Mouse (Mus musculus) liver, postnatal 0 days (tissue): Measurements from ENCODE around the gene Fcer1g. TPM values are rescaled to one million over a fixed set of nuclear protein-coding genes. Genes with fewer than 3 reads are reported as not detected.

Experiments used
- ATAC-seq: fragments of 200-750 bp; cut with Nextera tagmentation; 2 replicates; pipeline ENCODE4 v1.8.0; 2017; ENCODE audit warnings: mild to moderate bottlenecking, moderate library complexity
- DNase-seq: peaks from one replicate; pipeline ENCODE4 v3.0.0-alpha.2; 2016
- H3K27ac ChIP-seq: fragments of 300-500 bp; sonication (generic); 2 replicates; pipeline ENCODE4 v1.5.1; 2014; ENCODE audit warnings: antibody characterized with exemption, moderate library complexity, mild to moderate bottlenecking, low read depth
- H3K27me3 ChIP-seq: fragments of 300-500 bp; sonication (generic); 2 replicates; pipeline ENCODE4 v1.6.1; 2014; ENCODE audit warnings: low read length, control low read depth, mixed read lengths; ENCODE audit not compliant: insufficient read depth
- H3K36me3 ChIP-seq: fragments of 300-500 bp; sonication (generic); replicated peaks from 2 replicates; pipeline ENCODE4 v1.6.1; 2014; ENCODE audit warnings: mild to moderate bottlenecking, control low read depth, low read length, moderate library complexity, mixed read lengths; ENCODE audit not compliant: insufficient read depth
- H3K4me1 ChIP-seq: fragments of 300-500 bp; sonication (generic); 2 replicates; pipeline ENCODE4 v1.6.1; 2014; ENCODE audit warnings: antibody characterized with exemption, mild to moderate bottlenecking, control low read depth; ENCODE audit not compliant: insufficient read depth
- H3K4me2 ChIP-seq: fragments of 300-500 bp; sonication (generic); 2 replicates; pipeline ENCODE4 v1.6.1; 2014; ENCODE audit warnings: low read depth, mild to moderate bottlenecking, low read length, moderate library complexity, mixed read lengths
- H3K4me3 ChIP-seq: fragments of 300-500 bp; sonication (generic); 2 replicates; pipeline ENCODE4 v1.5.1; 2014; ENCODE audit warnings: low read depth, low read length
- H3K9ac ChIP-seq: fragments of 300-500 bp; sonication (generic); replicated peaks from 2 replicates; pipeline ENCODE4 v1.6.1; 2014; ENCODE audit warnings: mild to moderate bottlenecking, moderate library complexity
- H3K9me3 ChIP-seq: fragments of 300-500 bp; sonication (generic); 2 replicates; pipeline ENCODE4 v1.6.1; 2016; ENCODE audit warnings: mild to moderate bottlenecking, control low read depth, low read length, mixed read lengths
- CTCF ChIP-seq: sonication (generic); IDR thresholded peaks from 2 replicates; pipeline ENCODE4 v1.5.1; 2016; ENCODE audit warnings: antibody characterized with exemption, low read depth
- EP300 ChIP-seq: IDR thresholded peaks from 2 replicates; pipeline ENCODE4 v1.6.1; 2016; ENCODE audit warnings: antibody characterized with exemption, low read depth, mild to moderate bottlenecking
- WGBS: fragments of 180-500 bp; shearing (Covaris S2); extraction: QIAGEN DNeasy Blood & Tissue Kit; methylation state at CpG from one replicate; pipeline ENCODE4 v1.1.7; 2014; ENCODE audit not compliant: insufficient replicate concordance; 5-methylcytosine and 5-hydroxymethylcytosine counted together
- polyA plus RNA-seq: library from polyadenylated mRNA; unstranded; fragments of >200 nt; fragmentation: Nextera tagmentation; extraction: Ambion mirVana; gene quantifications from 2 replicates; pipeline ENCODE4 v1.2.1, GENCODE M21; 2015

Gene Fcer1g
- polyA plus RNA-seq, 1 experiment from 2014 or later: 171 TPM

- Histone ChIP-seq H3K27me3 (no peaks in the 10 kb centered on the region), H3K4me1 (peaks cover 12% of the 10 kb centered on the region), H3K27ac (no peak overlapping the region), H3K9me3 (no peaks in the 10 kb centered on the region), H3K4me2 (no peak overlapping the region), H3K36me3 (peaks cover 18% of the 10 kb centered on the region), H3K4me3 (no peak overlapping the region), H3K9ac (no peak overlapping the region)
- no peak for DNase-seq
- no peak for ATAC-seq
- TF ChIP-seq EP300 (no peak), CTCF (no peak)
- WGBS: 69% methylated on average over 18 of the region's 18 CpGs
Observed at GRCm38 (mm10) chr1:171216241-171216955, 17.8 kb downstream of the Fcer1g start.

- peak; percentile 92 for ATAC-seq
- peak within 1 kb of the TSS; percentile 34 for H3K4me3 ChIP-seq
- peak within 1 kb of the TSS; percentile 93 for H3K27ac ChIP-seq
Observed at GRCm38 (mm10) chr1:171213801-171214496, 20.2 kb downstream of the Fcer1g start, which contains the start of gene Nr1i3. TSS of gene Nr1i3 (plus strand) at chr1:171213970.

GRCm38 (mm10) chr1:171212854-171213253, 21.3 kb downstream of the Fcer1g start:
- TF ChIP-seq CTCF (no peak), EP300 (no peak)
- no peaks in the 10 kb centered on the region for H3K36me3 ChIP-seq
- peak; percentile 41 for DNase-seq
- peak; percentile 70 for ATAC-seq
- 0 out of 2 replicates have a peak overlapping the region, but pooled peaks have one; percentile 4 for H3K4me2 ChIP-seq
- WGBS: 62% methylated on average over 3 of the region's 3 CpGs
- H3K9me3 ChIP-seq: no peaks in the 10 kb centered on the region
- H3K4me3 ChIP-seq: no peak overlapping the region
- peak overlapping the region; percentile 16; the same call in 1 of the 2 replicates for H3K9ac ChIP-seq
- peaks cover 12% of the 10 kb centered on the region for H3K4me1 ChIP-seq
- peak overlapping the region; percentile 93 for H3K27ac ChIP-seq
- no peaks in the 10 kb centered on the region for H3K27me3 ChIP-seq

More at GRCm38 (mm10) chr1:171213801-171214496, 20.2 kb downstream of the Fcer1g start, which contains the start of gene Nr1i3:
- Histone ChIP-seq H3K27me3 (no peaks in the 10 kb centered on the region), H3K4me1 (peaks cover 12% of the 10 kb centered on the region), H3K9me3 (no peaks in the 10 kb centered on the region), H3K9ac (peak within 1 kb of the TSS; percentile 55), H3K4me2 (peak within 1 kb of the TSS; percentile 63), H3K36me3 (peaks cover 8% of the 10 kb centered on the region)
- 71% methylated on average over 10 of the region's 10 CpGs for WGBS
- TF ChIP-seq EP300 (peak; percentile 39; the same call in 1 of the 2 replicates), CTCF (no peak)
- DNase-seq: peak; percentile 68

- Histone ChIP-seq H3K4me3 (no peak overlapping the region), H3K4me1 (peaks cover 5% of the 10 kb centered on the region; the same call in 1 of the 2 replicates), H3K27ac (no peak overlapping the region), H3K9ac (no peak overlapping the region), H3K36me3 (no peaks in the 10 kb centered on the region), H3K4me2 (no peak overlapping the region), H3K27me3 (no peaks in the 10 kb centered on the region), H3K9me3 (no peaks in the 10 kb centered on the region)
- no peak for DNase-seq
- 28% methylated on average over 4 of the region's 4 CpGs for WGBS
- ATAC-seq: no peak
- TF ChIP-seq CTCF: no peak
- TF ChIP-seq EP300: no peak
Observed at GRCm38 (mm10) chr1:171209409-171209808, 24.8 kb downstream of the Fcer1g start.

GRCm38 (mm10) chr1:171205704-171206493, 28.3 kb downstream of the Fcer1g start:
- Histone ChIP-seq H3K4me2 (no peak overlapping the region), H3K27ac (no peak overlapping the region), H3K4me3 (no peak overlapping the region), H3K9me3 (no peaks in the 10 kb centered on the region), H3K9ac (no peak overlapping the region), H3K4me1 (peaks cover 5% of the 10 kb centered on the region; the same call in 1 of the 2 replicates), H3K36me3 (no peaks in the 10 kb centered on the region), H3K27me3 (no peaks in the 10 kb centered on the region)
- ATAC-seq: no peak
- DNase-seq: no peak
- WGBS: 61% methylated on average over 6 of the region's 6 CpGs
- TF ChIP-seq EP300: no peak
- no peak for TF ChIP-seq CTCF

GRCm38 (mm10) chr1:171204249-171204644, 29.9 kb downstream of the Fcer1g start:
- DNase-seq (peak; percentile 42), ATAC-seq (peak; percentile 98)
- Histone ChIP-seq H3K27ac (peak overlapping the region; percentile 91), H3K4me1 (no peaks in the 10 kb centered on the region), H3K36me3 (no peaks in the 10 kb centered on the region), H3K4me3 (no peak overlapping the region), H3K9ac (no peak overlapping the region), H3K27me3 (no peaks in the 10 kb centered on the region), H3K4me2 (0 out of 2 replicates have a peak overlapping the region, but pooled peaks have one; percentile 30), H3K9me3 (no peaks in the 10 kb centered on the region)
- WGBS: 51% methylated on average over 7 of the region's 7 CpGs
- TF ChIP-seq CTCF (no peak), EP300 (peak; percentile 71)
